Mouse (Mus musculus): Measurements from ENCODE around the gene Tfap2b.

Tfap2b gene

GRCm38 (mm10) chr1:19208641-19209358 lies at the start of gene Tfap2b:
Gene Tfap2b (plus strand): TSS chr1:19208914.
- TF ChIP-seq GATA4 (IDR thresholded peaks at IDR 0.05; ENCODE audit: insufficient replicate concordance, low read length), result no peak

DNA sequence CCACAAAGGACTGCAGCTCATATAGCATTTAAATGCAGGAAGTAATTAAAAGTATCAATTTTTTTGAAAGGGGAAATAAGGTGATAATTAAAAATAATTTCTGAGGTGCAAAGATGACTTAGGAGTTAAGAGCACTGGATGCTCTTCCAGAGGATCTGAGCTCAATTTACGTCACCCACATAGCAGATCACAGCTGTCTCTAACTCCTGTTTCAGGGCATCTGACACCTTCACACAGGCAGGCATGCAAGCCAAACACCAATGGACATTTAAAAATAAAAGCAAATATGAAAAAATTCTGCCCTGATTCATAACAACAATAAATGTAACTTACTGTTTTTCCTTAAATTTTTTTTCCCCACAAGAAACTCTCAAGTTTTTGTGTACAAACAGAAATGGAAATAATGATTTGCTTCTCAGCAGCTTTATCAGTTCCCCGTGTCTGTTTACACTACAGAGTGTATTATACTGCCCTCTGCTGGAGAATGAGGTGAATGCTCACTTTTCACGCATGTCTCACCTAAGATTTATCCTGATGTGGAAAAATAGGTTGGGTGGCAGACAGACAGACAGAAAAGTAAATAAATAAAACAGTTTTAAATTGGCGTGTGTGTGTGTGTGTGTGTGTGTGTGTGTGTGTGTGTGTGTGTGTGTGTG lies 29.8 kb upstream of the Tfap2b start:
- TF ChIP-seq GATA4 (IDR thresholded peaks at IDR 0.05; ENCODE audit: insufficient replicate concordance, low read length), result no peak

- no peak for TF ChIP-seq GATA4 (IDR thresholded peaks at IDR 0.05; ENCODE audit: insufficient replicate concordance, low read length)
These were observed 3.1 kb upstream of the Tfap2b start for GRCm38 (mm10) chr1:19205649-19206048.

GRCm38 (mm10) chr1:19206194-19206593 lies 2.5 kb upstream of the Tfap2b start:
- TF ChIP-seq GATA4 (IDR thresholded peaks at IDR 0.05; ENCODE audit: insufficient replicate concordance, low read length), result no peak

- TF ChIP-seq GATA4 (IDR thresholded peaks at IDR 0.05; ENCODE audit: insufficient replicate concordance, low read length), result no peak
These were observed 1.1 kb upstream of the Tfap2b start for GRCm38 (mm10) chr1:19207611-19208010.

- TF ChIP-seq GATA4 (IDR thresholded peaks at IDR 0.05; ENCODE audit: insufficient replicate concordance, low read length), result no peak
These were observed 638 bp downstream of the Tfap2b start for GRCm38 (mm10) chr1:19209359-19209745.

DNA sequence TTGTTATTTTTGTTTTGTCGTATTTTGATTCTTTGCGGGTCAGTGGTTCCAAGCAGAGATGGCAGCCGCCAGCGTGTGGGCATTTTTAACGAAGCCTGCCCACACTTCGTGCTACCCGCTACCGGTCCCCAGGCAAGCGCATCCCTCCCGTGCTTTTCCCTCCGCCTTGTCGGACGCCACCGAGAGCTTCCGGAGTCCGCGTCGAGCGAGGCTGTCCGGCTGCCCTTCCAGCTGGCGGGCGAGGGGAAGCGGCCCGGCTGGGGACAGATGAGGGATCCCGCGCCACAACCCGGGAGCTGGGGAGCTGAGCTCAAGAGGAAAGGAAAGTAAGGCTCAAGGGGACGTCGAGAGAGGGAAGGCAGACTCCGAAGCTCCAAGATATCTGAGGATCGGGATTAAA lies 1.1 kb downstream of the Tfap2b start:
- no peak for TF ChIP-seq GATA4 (IDR thresholded peaks at IDR 0.05; ENCODE audit: insufficient replicate concordance, low read length)

DNA sequence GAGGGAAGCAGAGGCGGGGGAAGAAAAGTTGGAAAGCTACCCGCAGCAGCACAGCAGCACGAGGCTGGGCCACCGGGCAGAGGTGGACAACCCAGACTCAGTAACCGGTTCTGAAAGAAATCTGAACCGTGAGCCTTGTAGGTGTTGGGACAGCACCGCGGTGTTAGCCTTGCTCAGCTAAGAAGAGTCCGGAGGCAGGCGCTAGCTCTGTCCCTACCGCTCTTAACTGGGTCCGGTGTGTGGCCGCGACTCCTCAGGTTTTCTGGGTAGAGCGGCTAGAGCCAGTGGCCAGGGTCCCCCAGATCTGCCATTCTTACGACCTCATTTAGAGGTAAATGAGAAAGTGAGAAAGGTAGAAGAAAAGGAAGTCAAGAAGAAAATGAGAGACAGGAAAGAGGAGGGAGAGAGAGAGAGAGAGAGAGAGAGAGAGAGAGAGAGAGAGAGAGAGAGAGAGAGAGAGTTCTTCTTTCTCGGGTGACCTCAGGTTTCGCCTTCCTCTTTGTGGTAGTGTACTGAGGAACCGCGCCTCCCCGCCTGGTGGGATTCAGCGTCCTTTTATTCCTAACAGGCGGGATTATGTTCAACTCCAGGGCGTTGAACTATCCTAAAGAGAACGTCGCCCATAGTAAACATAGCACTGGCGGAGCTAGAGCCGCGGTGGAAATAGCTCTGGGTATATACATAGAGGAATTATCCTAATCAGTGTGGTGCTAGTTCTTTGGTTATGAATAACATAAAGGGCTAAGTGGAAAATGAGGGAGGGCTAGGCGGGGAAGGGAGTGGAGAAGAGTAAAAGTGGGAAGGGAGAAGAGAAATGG lies 1.7 kb downstream of the Tfap2b start:
- TF ChIP-seq GATA4 (IDR thresholded peaks at IDR 0.05; ENCODE audit: insufficient replicate concordance, low read length), result no peak

- no peak for TF ChIP-seq GATA4 (IDR thresholded peaks at IDR 0.05; ENCODE audit: insufficient replicate concordance, low read length)
These were observed 2.3 kb downstream of the Tfap2b start for GRCm38 (mm10) chr1:19211033-19211405.

DNA sequence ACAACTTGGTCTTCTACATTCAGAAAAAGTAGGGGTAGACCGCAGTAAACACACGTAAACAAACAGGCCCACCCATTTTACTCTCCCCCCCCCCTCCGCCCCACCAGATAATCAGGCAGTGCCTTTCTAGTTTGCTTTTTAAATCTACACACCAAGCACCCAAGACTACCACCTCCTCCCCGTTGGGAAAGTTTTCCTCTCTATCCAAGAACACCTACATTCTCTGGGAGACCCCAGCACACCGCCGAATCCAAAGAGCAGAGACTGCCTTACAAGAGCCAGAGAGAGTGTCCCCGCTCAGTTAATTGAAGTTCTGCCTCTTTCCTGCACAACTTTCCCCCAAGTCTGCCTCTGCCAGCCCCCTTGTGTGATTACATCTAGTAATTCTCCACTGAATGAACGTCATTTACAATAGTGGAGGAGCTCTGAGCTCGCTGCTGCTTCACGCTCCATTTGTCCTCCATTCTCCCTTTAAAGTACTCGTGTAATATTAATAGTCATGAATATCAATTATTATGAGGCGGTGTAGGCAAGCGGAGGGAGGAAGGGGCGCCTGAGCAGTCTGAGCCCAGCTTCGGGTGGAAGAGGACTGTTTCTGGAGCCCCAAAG lies 2.9 kb downstream of the Tfap2b start:
- TF ChIP-seq GATA4 (IDR thresholded peaks at IDR 0.05; ENCODE audit: insufficient replicate concordance, low read length), result no peak

DNA sequence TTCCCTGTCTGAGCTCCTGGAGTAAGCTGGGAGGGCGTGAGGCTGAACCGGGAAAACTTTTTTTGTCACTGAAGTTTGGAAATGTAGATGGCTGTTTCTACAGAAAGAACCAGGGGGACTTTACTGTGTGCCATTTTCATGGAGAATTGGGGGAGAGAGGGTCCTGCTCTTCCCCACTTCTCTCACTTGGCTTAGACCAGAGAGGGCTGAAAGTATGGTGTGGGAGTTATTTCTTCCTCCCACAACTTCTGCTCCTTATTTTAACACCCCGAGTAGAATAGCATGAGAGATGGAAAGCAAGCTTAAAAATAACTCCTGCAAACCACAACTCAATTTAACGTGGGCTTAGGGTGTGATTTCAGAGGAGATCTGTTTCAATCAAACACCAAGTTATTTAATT lies 4.0 kb downstream of the Tfap2b start:
- no peak for TF ChIP-seq GATA4 (IDR thresholded peaks at IDR 0.05; ENCODE audit: insufficient replicate concordance, low read length)

GRCm38 (mm10) chr1:19213171-19213570 lies 4.5 kb downstream of the Tfap2b start:
- no peak for TF ChIP-seq GATA4 (IDR thresholded peaks at IDR 0.05; ENCODE audit: insufficient replicate concordance, low read length)

DNA sequence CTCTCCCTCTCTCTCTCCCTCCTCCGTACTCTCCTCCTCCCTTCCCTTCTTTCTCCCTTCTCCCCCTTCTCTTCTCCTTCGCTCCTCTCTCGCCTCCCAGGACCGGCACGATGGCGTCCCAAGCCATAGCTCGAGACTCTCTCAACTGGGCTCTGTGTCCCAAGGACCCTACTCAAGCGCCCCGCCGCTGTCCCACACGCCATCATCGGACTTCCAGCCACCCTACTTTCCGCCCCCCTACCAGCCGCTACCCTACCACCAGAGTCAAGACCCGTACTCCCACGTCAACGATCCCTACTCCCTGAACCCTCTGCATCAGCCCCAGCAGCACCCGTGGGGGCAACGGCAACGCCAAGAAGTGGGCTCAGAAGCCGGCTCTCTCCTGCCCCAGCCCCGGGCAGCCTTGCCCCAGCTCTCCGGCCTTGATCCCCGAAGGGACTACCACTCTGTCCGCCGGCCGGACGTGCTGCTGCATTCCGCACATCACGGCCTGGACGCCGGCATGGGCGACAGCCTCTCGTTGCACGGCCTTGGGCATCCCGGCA lies 5.2 kb downstream of the Tfap2b start:
- TF ChIP-seq GATA4 (IDR thresholded peaks at IDR 0.05; ENCODE audit: insufficient replicate concordance, low read length), result no peak

DNA sequence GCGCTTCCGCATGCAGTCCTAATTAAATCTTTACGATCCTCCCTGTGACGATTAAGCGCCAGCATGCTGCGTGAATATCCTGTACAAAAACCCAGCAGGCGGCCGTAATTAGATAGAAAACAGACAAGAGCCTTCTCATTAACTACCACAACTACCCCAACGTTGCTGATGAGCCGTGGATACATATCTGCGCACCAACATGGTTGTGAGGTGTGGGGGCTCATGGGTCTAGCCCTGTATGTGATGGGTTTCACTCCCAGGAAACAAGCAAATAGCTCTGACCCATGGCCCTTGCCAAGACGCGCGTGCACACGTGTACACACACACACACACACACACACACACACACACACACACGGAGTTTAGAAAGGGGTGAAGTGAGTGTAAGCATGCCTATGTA lies 8.7 kb downstream of the Tfap2b start:
- TF ChIP-seq GATA4 (IDR thresholded peaks at IDR 0.05; ENCODE audit: insufficient replicate concordance, low read length), result no peak

- TF ChIP-seq GATA4 (IDR thresholded peaks at IDR 0.05; ENCODE audit: insufficient replicate concordance, low read length), result no peak
These were observed 9.5 kb downstream of the Tfap2b start for GRCm38 (mm10) chr1:19218221-19218620.

All from liver, adult (tissue).